Mouse (Mus musculus) limb, embryonic 14.5 days (tissue): ENCODE measurements at regions not wholly inside any gene's neighbourhood (a gene's known extent, or its start where the extent isn't known, plus 50 kb on each side); places are given as distances from the start of the nearest gene placed in this dataset.
"Not testable (repeated sequence)": the region's sequence is repeated elsewhere in the genome, so short reads cannot be mapped to it uniquely, and the experiment has no call there.

ENCODE experiments used
- ATAC-seq: fragments of 200-750 bp; cut with Nextera tagmentation; 2 replicates; pipeline ENCODE4 v1.8.0; 2017; ENCODE audit warnings: low read depth, moderate number of reproducible peaks, moderate TSS enrichment; ENCODE audit not compliant: low FRiP score
- DNase-seq: peaks from one replicate; pipeline ENCODE4 v3.0.0-alpha.2; 2015; ENCODE audit warnings: low spot score
- H3K27ac ChIP-seq: fragments of 300-500 bp; sonication (generic); replicated peaks from 2 replicates; pipeline ENCODE4 v1.5.1; 2014; ENCODE audit warnings: low read depth, mild to moderate bottlenecking, low read length, moderate library complexity, mixed read lengths
- H3K27me3 ChIP-seq: fragments of 300-500 bp; sonication (generic); 2 replicates; pipeline ENCODE4 v1.6.1; 2014; ENCODE audit warnings: low read length, mixed read lengths; ENCODE audit not compliant: control insufficient read depth, insufficient read depth
- H3K36me3 ChIP-seq: fragments of 300-500 bp; sonication (generic); 2 replicates; pipeline ENCODE4 v1.6.1; 2014; ENCODE audit warnings: mild to moderate bottlenecking, low read length, moderate library complexity, mixed read lengths; ENCODE audit not compliant: control insufficient read depth, insufficient read depth
- H3K4me1 ChIP-seq: fragments of 300-500 bp; sonication (generic); 2 replicates; pipeline ENCODE4 v1.6.1; 2014; ENCODE audit warnings: antibody characterized with exemption, low read length, mixed read lengths; ENCODE audit not compliant: control insufficient read depth, insufficient read depth
- H3K4me2 ChIP-seq: fragments of 300-500 bp; sonication (generic); replicated peaks from 2 replicates; pipeline ENCODE4 v1.6.1; 2014; ENCODE audit warnings: low read depth, mild to moderate bottlenecking, low read length, moderate library complexity; ENCODE audit not compliant: severe bottlenecking
- H3K4me3 ChIP-seq: fragments of 300-500 bp; sonication (generic); replicated peaks from 2 replicates; pipeline ENCODE4 v1.5.1; 2014; ENCODE audit warnings: low read length
- H3K9ac ChIP-seq: fragments of 300-500 bp; sonication (generic); 2 replicates; pipeline ENCODE4 v1.6.1; 2014; ENCODE audit warnings: mild to moderate bottlenecking, low read depth, low read length, moderate library complexity; ENCODE audit not compliant: severe bottlenecking
- H3K9me3 ChIP-seq: fragments of 300-500 bp; sonication (generic); 2 replicates; pipeline ENCODE4 v1.6.1; 2016; ENCODE audit warnings: low read length; ENCODE audit not compliant: control insufficient read depth
- POLR2A ChIP-seq: fragments of 200-500 bp; IDR thresholded peaks from 2 replicates; pipeline ENCODE4 v1.8.0; 2012; ENCODE audit warnings: inconsistent platforms, mild to moderate bottlenecking, moderate library complexity, borderline replicate concordance; ENCODE audit not compliant: insufficient read depth, insufficient read length; ENCODE audit errors: extremely low read depth
- WGBS: fragments of 180-500 bp; shearing (Covaris S2); extraction: QIAGEN DNeasy Blood & Tissue Kit; methylation state at CpG from one replicate; pipeline ENCODE4 v1.1.7; 2014; 5-methylcytosine and 5-hydroxymethylcytosine counted together

- 78% methylated on average over 3 of the region's 3 CpGs for WGBS
- Histone ChIP-seq H3K9ac (no peak overlapping the region), H3K4me3 (no peak overlapping the region), H3K9me3 (no peaks in the 10 kb centered on the region), H3K4me1 (no peaks in the 10 kb centered on the region), H3K27ac (no peak overlapping the region), H3K4me2 (no peak overlapping the region), H3K36me3 (no peaks in the 10 kb centered on the region), H3K27me3 (no peaks in the 10 kb centered on the region)
- TF ChIP-seq POLR2A, result no peak
- DNase-seq, result no peak
- no peak for ATAC-seq
These were observed 277.2 kb downstream of the Pcsk1 start for GRCm38 (mm10) chr13:75366723-75367426.

DNA sequence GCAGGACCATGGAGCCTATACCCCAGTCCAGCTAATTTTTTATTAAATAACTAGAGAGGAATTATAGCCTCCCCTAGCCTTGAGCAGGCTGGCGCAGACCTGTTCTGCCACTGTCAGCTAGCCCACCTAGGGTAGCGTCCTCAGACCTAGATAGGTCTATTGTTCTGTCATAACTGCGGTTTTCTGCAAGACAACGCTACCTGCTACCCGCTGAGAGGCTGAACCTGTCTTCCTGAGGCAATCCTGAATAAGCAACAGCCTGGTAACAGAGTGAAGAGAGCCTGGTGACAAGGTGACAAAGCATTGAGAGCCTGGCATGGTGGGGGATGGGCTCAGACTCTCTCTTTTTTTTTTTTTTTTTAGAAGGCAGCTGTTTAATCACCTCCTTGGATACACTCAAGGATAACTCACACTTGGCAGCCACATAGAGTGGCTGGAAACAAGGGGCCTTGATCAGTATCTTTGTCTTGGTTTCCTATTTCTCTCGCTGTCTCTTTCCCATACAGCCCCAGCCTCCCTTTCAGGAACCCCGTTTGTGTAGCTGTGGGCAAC, 278.7 kb downstream of the Pcsk1 start:
- H3K4me2 ChIP-seq, result no peak overlapping the region
- DNase-seq, result no peak
- no peaks in the 10 kb centered on the region for H3K9me3 ChIP-seq
- no peaks in the 10 kb centered on the region for H3K4me1 ChIP-seq
- WGBS, result 67% methylated on average over 7 of the region's 7 CpGs
- H3K4me3 ChIP-seq, result no peak overlapping the region
- no peak for TF ChIP-seq POLR2A
- no peak overlapping the region for H3K27ac ChIP-seq
- no peak overlapping the region for H3K9ac ChIP-seq
- H3K27me3 ChIP-seq, result no peaks in the 10 kb centered on the region
- no peak for ATAC-seq
- no peaks in the 10 kb centered on the region for H3K36me3 ChIP-seq

GRCm38 (mm10) chr13:75377100-75377499, 287.5 kb downstream of the Pcsk1 start:
- not testable (repeated sequence) for H3K4me3 ChIP-seq, H3K27ac ChIP-seq, H3K4me2 ChIP-seq, H3K27me3 ChIP-seq, H3K9ac ChIP-seq, H3K4me1 ChIP-seq, DNase-seq, H3K36me3 ChIP-seq, H3K9me3 ChIP-seq, ATAC-seq
- WGBS, result 86% methylated on average over 3 of the region's 3 CpGs

DNA sequence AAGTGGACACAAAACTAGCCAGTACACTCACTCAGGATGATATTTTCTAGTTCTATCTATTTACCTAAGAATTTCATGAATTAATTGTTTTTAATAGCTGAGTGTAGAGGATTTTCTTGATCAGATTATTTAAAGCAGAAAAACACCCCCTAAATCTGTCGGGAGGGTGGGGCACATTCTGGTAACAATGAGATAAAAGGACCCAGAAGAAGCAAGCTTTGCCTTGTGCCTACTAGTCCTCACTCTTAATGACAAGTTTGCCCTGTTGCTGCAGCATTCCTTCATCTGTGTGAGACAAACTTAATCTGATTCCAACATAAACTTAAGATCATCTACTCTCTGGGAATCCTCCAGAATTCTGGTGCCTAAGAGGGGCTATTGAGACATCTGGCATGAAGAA, 288.1 kb downstream of the Pcsk1 start:
- Histone ChIP-seq H3K27me3 (no peaks in the 10 kb centered on the region), H3K27ac (no peak overlapping the region), H3K4me3 (no peak overlapping the region), H3K9me3 (no peaks in the 10 kb centered on the region), H3K4me2 (no peak overlapping the region), H3K4me1 (no peaks in the 10 kb centered on the region), H3K9ac (no peak overlapping the region), H3K36me3 (no peaks in the 10 kb centered on the region)
- DNase-seq (no peak), ATAC-seq (no peak)
- TF ChIP-seq POLR2A, result no peak
- WGBS, result 78% methylated on average over 1 of the region's 1 CpGs

GRCm38 (mm10) chr13:75384631-75385340, 295.2 kb downstream of the Pcsk1 start:
- DNase-seq, result no peak
- H3K27ac ChIP-seq, result no peak overlapping the region
- no peaks in the 10 kb centered on the region for H3K36me3 ChIP-seq
- no peak overlapping the region for H3K4me3 ChIP-seq
- no peak overlapping the region for H3K9ac ChIP-seq
- WGBS, result 70% methylated on average over 4 of the region's 4 CpGs
- H3K4me1 ChIP-seq, result no peaks in the 10 kb centered on the region
- H3K4me2 ChIP-seq, result no peak overlapping the region
- ATAC-seq, result no peak
- no peaks in the 10 kb centered on the region for H3K27me3 ChIP-seq
- no peak for TF ChIP-seq POLR2A
- H3K9me3 ChIP-seq, result no peaks in the 10 kb centered on the region
